Mouse (Mus musculus): ENCODE measurements around the gene Tmem108. TPM values are rescaled to one million over a fixed set of nuclear protein-coding genes. Genes with fewer than 3 reads are reported as not detected.

The Tmem108 gene
- polyA plus RNA-seq, 1 experiment, result 6.1 TPM

- no peak for TF ChIP-seq CTCF (IDR thresholded peaks at IDR 0.05; ENCODE audit: borderline replicate concordance, control insufficient read depth, extremely low read depth, insufficient read depth, low read length, poor library complexity)
- no peak for TF ChIP-seq POLR2A (IDR thresholded peaks at IDR 0.05; ENCODE audit: control insufficient read depth, extremely low read depth, insufficient read depth, low read length, poor library complexity)
- Histone ChIP-seq H3K4me1 (replicated peaks; ENCODE audit: control insufficient read depth, insufficient read depth, low read length) (peaks cover under 1% of the 10 kb centered on the region; the same call in 1 of the 2 replicates), H3K27me3 (ENCODE audit: control insufficient read depth, insufficient read depth, low read length) (no peaks in the 10 kb centered on the region), H3K4me3 (ENCODE audit: control insufficient read depth, insufficient read depth, low read length) (no peak overlapping the region), H3K36me3 (ENCODE audit: control insufficient read depth, insufficient read depth, low read length) (no peaks in the 10 kb centered on the region), H3K27ac (ENCODE audit: control insufficient read depth, insufficient read depth, low read length) (no peak overlapping the region)
- no peak for DNase-seq
- 98% methylated on average over 4 of the region's 4 CpGs for WGBS
These were observed 120.3 kb downstream of the Tmem108 start for GRCm38 (mm10) chr9:103641340-103641739.

GRCm38 (mm10) chr9:103639413-103639812 is 122.2 kb downstream of the Tmem108 start:
- Histone ChIP-seq H3K27ac (ENCODE audit: control insufficient read depth, insufficient read depth, low read length) (no peak overlapping the region), H3K4me3 (ENCODE audit: control insufficient read depth, insufficient read depth, low read length) (no peak overlapping the region), H3K36me3 (ENCODE audit: control insufficient read depth, insufficient read depth, low read length) (no peaks in the 10 kb centered on the region), H3K4me1 (replicated peaks; ENCODE audit: control insufficient read depth, insufficient read depth, low read length) (no peaks in the 10 kb centered on the region), H3K27me3 (ENCODE audit: control insufficient read depth, insufficient read depth, low read length) (no peaks in the 10 kb centered on the region)
- TF ChIP-seq CTCF (IDR thresholded peaks at IDR 0.05; ENCODE audit: borderline replicate concordance, control insufficient read depth, extremely low read depth, insufficient read depth, low read length, poor library complexity) (no peak), POLR2A (IDR thresholded peaks at IDR 0.05; ENCODE audit: control insufficient read depth, extremely low read depth, insufficient read depth, low read length, poor library complexity) (no peak)
- 41% methylated on average over 1 of the region's 1 CpGs for WGBS
- no peak for DNase-seq

- Histone ChIP-seq H3K4me3 (ENCODE audit: control insufficient read depth, insufficient read depth, low read length) (no peak overlapping the region), H3K27me3 (ENCODE audit: control insufficient read depth, insufficient read depth, low read length) (no peaks in the 10 kb centered on the region), H3K4me1 (replicated peaks; ENCODE audit: control insufficient read depth, insufficient read depth, low read length) (no peaks in the 10 kb centered on the region), H3K27ac (ENCODE audit: control insufficient read depth, insufficient read depth, low read length) (no peak overlapping the region), H3K36me3 (ENCODE audit: control insufficient read depth, insufficient read depth, low read length) (no peaks in the 10 kb centered on the region)
- 92% methylated on average over 3 of the region's 3 CpGs for WGBS
- no peak for DNase-seq
- TF ChIP-seq POLR2A (IDR thresholded peaks at IDR 0.05; ENCODE audit: control insufficient read depth, extremely low read depth, insufficient read depth, low read length, poor library complexity) (no peak), CTCF (IDR thresholded peaks at IDR 0.05; ENCODE audit: borderline replicate concordance, control insufficient read depth, extremely low read depth, insufficient read depth, low read length, poor library complexity) (no peak)
These were observed 124.2 kb downstream of the Tmem108 start for GRCm38 (mm10) chr9:103637451-103637850.

GRCm38 (mm10) chr9:103636847-103637246 is 124.8 kb downstream of the Tmem108 start:
- no peak for DNase-seq
- whole genome bisulfite sequencing, result 68% methylated on average over 3 of the region's 3 CpGs
- H3K27me3 ChIP-seq (ENCODE audit: control insufficient read depth, insufficient read depth, low read length), result no peaks in the 10 kb centered on the region
- no peaks in the 10 kb centered on the region for H3K36me3 ChIP-seq (ENCODE audit: control insufficient read depth, insufficient read depth, low read length)
- no peaks in the 10 kb centered on the region for H3K4me1 ChIP-seq (replicated peaks; ENCODE audit: control insufficient read depth, insufficient read depth, low read length)
- no peak overlapping the region for H3K4me3 ChIP-seq (ENCODE audit: control insufficient read depth, insufficient read depth, low read length)
- H3K27ac ChIP-seq (ENCODE audit: control insufficient read depth, insufficient read depth, low read length), result no peak overlapping the region
- TF ChIP-seq CTCF (IDR thresholded peaks at IDR 0.05; ENCODE audit: borderline replicate concordance, control insufficient read depth, extremely low read depth, insufficient read depth, low read length, poor library complexity), result no peak
- no peak for TF ChIP-seq POLR2A (IDR thresholded peaks at IDR 0.05; ENCODE audit: control insufficient read depth, extremely low read depth, insufficient read depth, low read length, poor library complexity)

- no peaks in the 10 kb centered on the region for H3K27me3 ChIP-seq (ENCODE audit: control insufficient read depth, insufficient read depth, low read length)
- no peak for TF ChIP-seq CTCF (IDR thresholded peaks at IDR 0.05; ENCODE audit: borderline replicate concordance, control insufficient read depth, extremely low read depth, insufficient read depth, low read length, poor library complexity)
- no peak overlapping the region for H3K27ac ChIP-seq (ENCODE audit: control insufficient read depth, insufficient read depth, low read length)
- no peak overlapping the region for H3K4me3 ChIP-seq (ENCODE audit: control insufficient read depth, insufficient read depth, low read length)
- 88% methylated on average over 9 of the region's 9 CpGs for WGBS
- no peaks in the 10 kb centered on the region for H3K36me3 ChIP-seq (ENCODE audit: control insufficient read depth, insufficient read depth, low read length)
- no peaks in the 10 kb centered on the region for H3K4me1 ChIP-seq (replicated peaks; ENCODE audit: control insufficient read depth, insufficient read depth, low read length)
- DNase-seq, result no peak
These were observed 132.7 kb downstream of the Tmem108 start for GRCm38 (mm10) chr9:103628861-103629469.

- Histone ChIP-seq H3K4me3 (ENCODE audit: control insufficient read depth, insufficient read depth, low read length) (no peak overlapping the region), H3K27me3 (ENCODE audit: control insufficient read depth, insufficient read depth, low read length) (no peaks in the 10 kb centered on the region), H3K36me3 (ENCODE audit: control insufficient read depth, insufficient read depth, low read length) (no peaks in the 10 kb centered on the region), H3K4me1 (replicated peaks; ENCODE audit: control insufficient read depth, insufficient read depth, low read length) (no peaks in the 10 kb centered on the region), H3K27ac (ENCODE audit: control insufficient read depth, insufficient read depth, low read length) (no peak overlapping the region)
- TF ChIP-seq CTCF (IDR thresholded peaks at IDR 0.05; ENCODE audit: borderline replicate concordance, control insufficient read depth, extremely low read depth, insufficient read depth, low read length, poor library complexity), result no peak
- no peak for TF ChIP-seq POLR2A (IDR thresholded peaks at IDR 0.05; ENCODE audit: control insufficient read depth, extremely low read depth, insufficient read depth, low read length, poor library complexity)
- no peak for DNase-seq
- 73% methylated on average over 8 of the region's 8 CpGs for WGBS
These were observed 134.2 kb downstream of the Tmem108 start for GRCm38 (mm10) chr9:103627404-103627900.

GRCm38 (mm10) chr9:103626156-103626555 is 135.5 kb downstream of the Tmem108 start:
- H3K4me1 ChIP-seq (replicated peaks; ENCODE audit: control insufficient read depth, insufficient read depth, low read length), result no peaks in the 10 kb centered on the region

More at GRCm38 (mm10) chr9:103626156-103626555, 135.5 kb downstream of the Tmem108 start:
- Histone ChIP-seq H3K4me3 (ENCODE audit: control insufficient read depth, insufficient read depth, low read length) (no peak overlapping the region), H3K27me3 (ENCODE audit: control insufficient read depth, insufficient read depth, low read length) (no peaks in the 10 kb centered on the region), H3K36me3 (ENCODE audit: control insufficient read depth, insufficient read depth, low read length) (no peaks in the 10 kb centered on the region), H3K27ac (ENCODE audit: control insufficient read depth, insufficient read depth, low read length) (no peak overlapping the region)
- WGBS, result 77% methylated on average over 4 of the region's 4 CpGs
- TF ChIP-seq POLR2A (IDR thresholded peaks at IDR 0.05; ENCODE audit: control insufficient read depth, extremely low read depth, insufficient read depth, low read length, poor library complexity) (no peak), CTCF (IDR thresholded peaks at IDR 0.05; ENCODE audit: borderline replicate concordance, control insufficient read depth, extremely low read depth, insufficient read depth, low read length, poor library complexity) (no peak)
- DNase-seq, result no peak

All from thymus, adult 2 months (tissue).